Mouse (Mus musculus): ENCODE measurements around the gene Prdx6b.

Prdx6b gene

DNA sequence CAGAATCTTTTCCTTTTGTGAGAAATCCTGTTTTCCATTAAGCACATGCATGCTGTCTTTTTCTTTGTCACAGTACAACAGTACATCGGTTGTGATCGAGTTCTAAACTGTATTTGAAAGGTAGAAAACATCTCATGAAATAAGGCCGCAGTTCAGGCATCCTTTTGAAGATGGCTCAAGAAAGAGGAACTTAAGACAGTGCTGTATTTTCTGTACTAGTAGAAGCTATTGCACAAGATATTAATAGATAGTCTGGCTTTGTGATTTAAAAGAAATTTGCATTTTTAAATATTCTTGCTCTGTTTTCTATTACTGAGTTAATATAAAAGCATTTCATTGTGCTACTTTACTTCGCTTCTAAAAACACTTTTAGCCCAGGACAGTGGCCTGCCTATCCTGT lies 30.6 kb downstream of the Prdx6b start:
- no peak for DNase-seq (ENCODE audit: low read depth in 1 of 2, low spot score in 2 of 2)

DNA sequence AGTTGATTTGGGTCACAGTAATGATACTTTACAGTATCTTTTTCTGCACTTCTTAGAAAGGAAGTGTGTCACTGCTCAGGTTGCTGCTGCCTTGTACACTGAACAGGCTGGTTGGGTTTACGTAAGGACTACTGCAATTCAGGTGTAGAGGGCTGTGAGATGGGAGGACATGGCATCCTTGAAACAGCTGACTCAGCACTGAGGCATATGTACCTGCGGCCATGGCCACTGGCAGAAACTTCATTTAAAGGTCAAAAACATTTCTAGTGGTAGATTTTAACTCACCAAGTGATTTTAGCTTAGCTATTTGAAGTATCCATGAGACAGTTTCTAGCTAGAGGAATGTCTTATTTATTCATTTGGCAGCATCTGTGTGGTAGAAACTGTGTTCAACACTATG lies 33.5 kb downstream of the Prdx6b start:
- no peak for DNase-seq (ENCODE audit: low read depth in 1 of 2, low spot score in 2 of 2)

GRCm38 (mm10) chr2:80327272-80327671 lies 35.0 kb downstream of the Prdx6b start:
- DNase-seq (ENCODE audit: low read depth in 1 of 2, low spot score in 2 of 2), result no peak

DNA sequence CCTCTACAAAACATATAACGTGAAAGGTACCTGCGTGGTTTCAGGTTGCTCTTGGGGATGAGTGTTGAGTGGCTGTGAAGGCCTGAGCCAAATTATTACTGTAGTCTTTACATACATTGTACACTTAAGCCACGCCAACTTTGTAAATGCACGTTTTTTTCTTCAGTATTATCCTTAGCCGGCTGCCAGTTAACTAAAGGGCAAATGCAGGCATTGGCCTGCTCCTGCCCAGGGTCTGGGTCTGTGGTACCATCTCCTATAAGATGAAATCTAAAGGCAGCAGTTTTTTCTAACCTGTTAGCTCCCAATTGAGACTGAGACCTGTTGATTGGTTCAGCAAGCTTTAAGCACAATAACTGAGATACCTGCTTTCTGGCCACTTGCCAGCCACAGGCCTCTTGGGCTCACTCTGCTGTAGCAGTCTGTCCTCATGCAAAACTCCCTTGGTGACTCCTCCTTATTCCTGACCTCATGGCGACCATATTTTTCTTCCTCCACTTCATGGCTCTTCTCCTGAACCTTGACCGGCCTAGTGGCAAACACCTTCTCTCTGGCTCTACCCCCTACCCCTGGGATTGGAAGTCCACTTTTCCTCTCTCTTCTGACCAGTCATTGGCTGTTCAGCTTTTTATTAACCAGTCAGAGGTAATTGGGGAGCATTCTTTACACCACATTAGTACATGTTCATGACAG lies 36.8 kb downstream of the Prdx6b start:
- no peak for DNase-seq (ENCODE audit: low read depth in 1 of 2, low spot score in 2 of 2)

DNA sequence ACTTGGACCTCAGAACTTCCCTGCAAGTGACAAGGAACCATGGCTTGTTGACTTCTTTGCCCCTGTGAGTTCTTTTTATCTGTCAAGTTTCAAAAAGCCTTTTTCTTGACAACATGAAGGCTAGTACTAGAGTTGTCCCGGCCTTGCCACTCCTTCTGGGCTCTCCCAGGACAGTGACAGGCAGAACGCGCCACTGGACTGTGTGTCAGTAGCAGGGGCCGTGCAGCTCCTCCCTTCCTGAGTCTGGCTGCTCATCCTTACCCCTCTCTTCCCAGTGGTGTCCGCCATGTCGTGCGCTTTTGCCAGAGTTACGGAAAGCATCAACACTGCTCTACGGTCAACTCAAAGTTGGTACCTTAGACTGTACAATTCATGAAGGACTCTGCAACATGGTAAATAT lies 48.3 kb downstream of the Prdx6b start:
- DNase-seq (ENCODE audit: low read depth in 1 of 2, low spot score in 2 of 2), result no peak

Data from monocyte, adult 2 months (primary cell).